In the genomic region with DNA sequence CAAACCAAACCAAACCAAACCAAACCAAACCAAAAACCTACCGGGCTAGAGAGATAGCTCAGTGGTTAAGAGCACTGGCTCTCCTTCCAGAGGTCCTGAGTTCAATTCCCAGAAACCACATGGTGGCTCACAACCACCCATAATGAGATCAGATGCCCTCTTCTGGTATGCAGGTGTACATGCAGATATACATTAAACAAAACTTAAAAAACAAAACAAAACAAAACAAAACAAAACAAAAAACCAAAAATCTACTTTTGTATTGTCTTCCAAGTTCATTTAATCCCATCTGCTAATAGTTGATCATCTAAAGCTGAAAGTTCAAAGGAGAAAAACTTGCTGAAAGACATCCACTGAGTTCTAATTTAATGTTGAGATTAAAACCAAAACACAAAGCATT, we compare ENCODE assay signal across 21 mouse cellular contexts. TPM values are rescaled to one million over a fixed set of nuclear protein-coding genes. Genes with fewer than 3 reads are reported as not detected.
"Had no signal": no experiment of that assay in that cellular context is flagged by ENCODE, and none has a peak within 500 bp of the region (broad histone marks: within the 10 kb centered on the region; RNA-seq: fewer than 3 reads in every experiment).

No protein-coding gene starts in this region.

- H3K36me3 ChIP-seq: limb, embryonic 10.5 days; limb, embryonic 13.5 days; liver, embryonic 13.5 days; midbrain, embryonic 12.5 days; midbrain, embryonic 15.5 days; neural tube, embryonic 13.5 days; stomach, embryonic 15.5 days had no signal

- H3K27me3 ChIP-seq: limb, embryonic 13.5 days; liver, embryonic 13.5 days; midbrain, embryonic 12.5 days; midbrain, embryonic 15.5 days; neural tube, embryonic 13.5 days; stomach, embryonic 15.5 days had no signal

- H3K27ac ChIP-seq: limb, embryonic 10.5 days; limb, embryonic 13.5 days; liver, embryonic 13.5 days; midbrain, embryonic 12.5 days; midbrain, embryonic 15.5 days; neural tube, embryonic 13.5 days; stomach, embryonic 15.5 days had no signal

- H3K4me2 ChIP-seq: limb, embryonic 13.5 days; liver, embryonic 13.5 days; midbrain, embryonic 12.5 days; midbrain, embryonic 15.5 days; neural tube, embryonic 13.5 days; stomach, embryonic 15.5 days had no signal

- ATAC-seq: liver, postnatal 0 days; midbrain, embryonic 15.5 days had no signal

- H3K4me1 ChIP-seq: limb, embryonic 13.5 days; liver, embryonic 13.5 days; midbrain, embryonic 12.5 days; midbrain, embryonic 15.5 days; neural tube, embryonic 13.5 days; stomach, embryonic 15.5 days had no signal

- H3K4me3 ChIP-seq: limb, embryonic 10.5 days; limb, embryonic 13.5 days; liver, embryonic 13.5 days; midbrain, embryonic 12.5 days; midbrain, embryonic 15.5 days; myocyte; neural tube, embryonic 13.5 days; stomach, embryonic 15.5 days had no signal

- DNase-seq: kidney, adult 18-20 months; kidney, adult 9 months; kidney, postnatal 10 days; kidney, postnatal 36 days; liver; liver, embryonic 13.5 days; liver, postnatal 0 days; lung, postnatal 14 days; lung, postnatal 4 days; retina, postnatal 1 day; right cerebral cortex, postnatal 25 days; spleen, adult 18-20 months; thymus, postnatal 25 days had no signal

- H3K9me3 ChIP-seq: limb, embryonic 10.5 days; limb, embryonic 13.5 days; liver, embryonic 13.5 days; midbrain, embryonic 12.5 days; midbrain, embryonic 15.5 days; neural tube, embryonic 13.5 days; stomach, embryonic 15.5 days had no signal

- H3K9ac ChIP-seq: limb, embryonic 13.5 days; liver, embryonic 13.5 days; liver, postnatal 0 days; midbrain, embryonic 12.5 days; midbrain, embryonic 15.5 days; neural tube, embryonic 13.5 days; stomach, embryonic 15.5 days had no signal

RNA-seq across cellular contexts. Expression of a gene that starts 8.6 kb away (rescaled TPM):
- total RNA-seq: monocyte, adult 5-6 weeks had no signal
